Mouse (Mus musculus) stomach, postnatal 0 days (tissue): ENCODE measurements around the gene Steap3. TPM values are rescaled to one million over a fixed set of nuclear protein-coding genes. Genes with fewer than 3 reads are reported as not detected.
A peak's percentile ranks its signal among the peaks of the same experiment; 100 is the strongest.

Source experiments
- ATAC-seq: fragments of 200-750 bp; cut with Nextera tagmentation; 2 replicates; pipeline ENCODE4 v1.8.0; 2017; ENCODE audit not compliant: low FRiP score, low TSS enrichment
- DNase-seq: peaks from one replicate; pipeline ENCODE4 v3.0.0-alpha.2; 2016; ENCODE audit warnings: low spot score
- H3K27ac ChIP-seq: fragments of 300-500 bp; sonication (generic); replicated peaks from 2 replicates; pipeline ENCODE4 v1.5.1; 2014; ENCODE audit warnings: mild to moderate bottlenecking, control low read depth
- H3K27me3 ChIP-seq: fragments of 300-500 bp; sonication (generic); 2 replicates; pipeline ENCODE4 v1.6.1; 2014; ENCODE audit warnings: low read length; ENCODE audit not compliant: control insufficient read depth, insufficient read depth
- H3K36me3 ChIP-seq: fragments of 300-500 bp; sonication (generic); 2 replicates; pipeline ENCODE4 v1.6.1; 2014; ENCODE audit warnings: low read length, mixed read lengths; ENCODE audit not compliant: control insufficient read depth, insufficient read depth
- H3K4me1 ChIP-seq: fragments of 300-500 bp; sonication (generic); replicated peaks from 2 replicates; pipeline ENCODE4 v1.6.1; 2014; ENCODE audit warnings: antibody characterized with exemption; ENCODE audit not compliant: control insufficient read depth, insufficient read depth
- H3K4me2 ChIP-seq: fragments of 300-500 bp; sonication (generic); replicated peaks from 2 replicates; pipeline ENCODE4 v1.6.1; 2014; ENCODE audit warnings: low read depth, mild to moderate bottlenecking, control low read depth, moderate library complexity
- H3K4me3 ChIP-seq: fragments of 300-500 bp; sonication (generic); 2 replicates; pipeline ENCODE4 v1.5.1; 2014; ENCODE audit warnings: low read depth, low read length, control low read depth
- H3K9ac ChIP-seq: fragments of 300-500 bp; sonication (generic); 2 replicates; pipeline ENCODE4 v1.6.1; 2014; ENCODE audit warnings: mild to moderate bottlenecking, low read length, control low read depth, mixed read lengths
- H3K9me3 ChIP-seq: fragments of 300-500 bp; sonication (generic); 2 replicates; pipeline ENCODE4 v1.6.1; 2016; ENCODE audit warnings: low read length; ENCODE audit not compliant: control insufficient read depth
- CTCF ChIP-seq: IDR thresholded peaks from 2 replicates; pipeline ENCODE4 v1.5.1; 2016; ENCODE audit warnings: antibody characterized with exemption, low read depth, mild to moderate bottlenecking, moderate library complexity
- EP300 ChIP-seq: optimal IDR thresholded peaks from 2 replicates; pipeline ENCODE3; 2016; ENCODE audit warnings: antibody characterized with exemption
- WGBS: fragments of 180-500 bp; shearing (Covaris S2); extraction: QIAGEN DNeasy Blood & Tissue Kit; methylation state at CpG from one replicate; pipeline ENCODE4 v1.1.7; 2014; 5-methylcytosine and 5-hydroxymethylcytosine counted together
- polyA plus RNA-seq: library from polyadenylated mRNA; unstranded; fragments of >200 nt; fragmentation: Nextera tagmentation; extraction: Ambion mirVana; gene quantifications from 2 replicates; pipeline ENCODE4 v1.2.1, GENCODE M21; 2015

The Steap3 gene
- polyA plus RNA-seq, 1 experiment from 2014 or later: 3.2 TPM

- no peaks in the 10 kb centered on the region for H3K9me3 ChIP-seq
- H3K4me2 ChIP-seq: no peak overlapping the region
- no peak for TF ChIP-seq EP300
- no peak for TF ChIP-seq CTCF
- H3K9ac ChIP-seq: no peak overlapping the region
- 65% methylated on average over 1 of the region's 1 CpGs for WGBS
- no peak overlapping the region for H3K4me3 ChIP-seq
- no peak for ATAC-seq
- H3K36me3 ChIP-seq: no peaks in the 10 kb centered on the region
- DNase-seq: no peak
- no peaks in the 10 kb centered on the region for H3K27me3 ChIP-seq
- no peak overlapping the region for H3K27ac ChIP-seq
- no peaks in the 10 kb centered on the region for H3K4me1 ChIP-seq
These were observed 67.7 kb downstream of the Steap3 start for GRCm38 (mm10) chr1:120204834-120205233.

- no peaks in the 10 kb centered on the region for H3K9me3 ChIP-seq
- no peak overlapping the region for H3K4me3 ChIP-seq
- no peaks in the 10 kb centered on the region for H3K27me3 ChIP-seq
- no peak for DNase-seq
- H3K27ac ChIP-seq: no peak overlapping the region
- H3K36me3 ChIP-seq: no peaks in the 10 kb centered on the region
- TF ChIP-seq CTCF (no peak), EP300 (no peak)
- no peak overlapping the region for H3K9ac ChIP-seq
- 73% methylated on average over 5 of the region's 5 CpGs for WGBS
- H3K4me1 ChIP-seq: no peaks in the 10 kb centered on the region
- no peak for ATAC-seq
- no peak overlapping the region for H3K4me2 ChIP-seq
These were observed 68.7 kb downstream of the Steap3 start for GRCm38 (mm10) chr1:120203836-120204235.

GRCm38 (mm10) chr1:120202542-120202941 is 70.0 kb downstream of the Steap3 start:
- Histone ChIP-seq H3K4me2 (no peak overlapping the region), H3K27ac (no peak overlapping the region), H3K36me3 (no peaks in the 10 kb centered on the region), H3K27me3 (no peaks in the 10 kb centered on the region), H3K4me3 (no peak overlapping the region), H3K9me3 (no peaks in the 10 kb centered on the region), H3K9ac (no peak overlapping the region), H3K4me1 (no peaks in the 10 kb centered on the region)
- WGBS: 62% methylated on average over 3 of the region's 3 CpGs
- TF ChIP-seq CTCF (no peak), EP300 (no peak)
- DNase-seq (no peak), ATAC-seq (no peak)

- H3K36me3 ChIP-seq: no peaks in the 10 kb centered on the region
- H3K9me3 ChIP-seq: no peaks in the 10 kb centered on the region
- no peak for ATAC-seq
- no peaks in the 10 kb centered on the region for H3K4me1 ChIP-seq
- 81% methylated on average over 4 of the region's 4 CpGs for WGBS
- H3K9ac ChIP-seq: no peak overlapping the region
- TF ChIP-seq CTCF (no peak), EP300 (no peak)
- H3K4me2 ChIP-seq: no peak overlapping the region
- H3K27ac ChIP-seq: no peak overlapping the region
- DNase-seq: no peak
- no peak overlapping the region for H3K4me3 ChIP-seq
- H3K27me3 ChIP-seq: no peaks in the 10 kb centered on the region
These were observed 73.6 kb downstream of the Steap3 start for GRCm38 (mm10) chr1:120198942-120199341.

- Histone ChIP-seq H3K36me3 (no peaks in the 10 kb centered on the region), H3K27me3 (no peaks in the 10 kb centered on the region), H3K9me3 (no peaks in the 10 kb centered on the region), H3K4me2 (no peak overlapping the region), H3K27ac (no peak overlapping the region), H3K9ac (no peak overlapping the region), H3K4me3 (no peak overlapping the region), H3K4me1 (no peaks in the 10 kb centered on the region)
- DNase-seq: no peak
- ATAC-seq: no peak
- 59% methylated on average over 3 of the region's 3 CpGs for WGBS
- TF ChIP-seq EP300 (no peak), CTCF (no peak)
These were observed 74.4 kb downstream of the Steap3 start for GRCm38 (mm10) chr1:120198151-120198550.

- Histone ChIP-seq H3K9ac (no peak overlapping the region), H3K4me2 (no peak overlapping the region), H3K36me3 (no peaks in the 10 kb centered on the region), H3K27ac (no peak overlapping the region), H3K4me3 (no peak overlapping the region), H3K4me1 (no peaks in the 10 kb centered on the region), H3K9me3 (no peaks in the 10 kb centered on the region), H3K27me3 (no peaks in the 10 kb centered on the region)
- DNase-seq (peak; percentile 78), ATAC-seq (peak; percentile 75)
- WGBS: 12% methylated on average over 5 of the region's 5 CpGs
- TF ChIP-seq EP300 (no peak), CTCF (peak; percentile 96)
These were observed 75.3 kb downstream of the Steap3 start for GRCm38 (mm10) chr1:120197189-120197588.
